Mouse (Mus musculus) kidney, embryonic 14.5 days (tissue): ENCODE results near the gene AU018091. TPM values are rescaled to one million over a fixed set of nuclear protein-coding genes. Genes with fewer than 3 reads are reported as not detected.

Experiments
- ATAC-seq: fragments of 200-750 bp; cut with Nextera tagmentation; 2 replicates; pipeline ENCODE4 v1.8.0; 2017; ENCODE audit warnings: moderate number of reproducible peaks, mild to moderate bottlenecking, moderate TSS enrichment, moderate library complexity; ENCODE audit not compliant: low FRiP score, low TSS enrichment
- H3K27ac ChIP-seq: fragments of 300-500 bp; sonication (generic); 2 replicates; pipeline ENCODE4 v1.5.1; 2014; ENCODE audit warnings: low read depth, mild to moderate bottlenecking, low read length, moderate library complexity, mixed read lengths
- H3K27me3 ChIP-seq: fragments of 300-500 bp; sonication (generic); 2 replicates; pipeline ENCODE4 v1.6.1; 2014; ENCODE audit warnings: mild to moderate bottlenecking, low read length; ENCODE audit not compliant: control insufficient read depth, insufficient read depth
- H3K36me3 ChIP-seq: fragments of 300-500 bp; sonication (generic); 2 replicates; pipeline ENCODE4 v1.6.1; 2014; ENCODE audit warnings: low read length, mixed read lengths; ENCODE audit not compliant: control insufficient read depth, insufficient read depth
- H3K4me1 ChIP-seq: fragments of 300-500 bp; sonication (generic); 2 replicates; pipeline ENCODE4 v1.6.1; 2014; ENCODE audit warnings: low read length, mixed read lengths; ENCODE audit not compliant: control insufficient read depth, insufficient read depth
- H3K4me2 ChIP-seq: fragments of 300-500 bp; sonication (generic); replicated peaks from 2 replicates; pipeline ENCODE4 v1.6.1; 2014; ENCODE audit warnings: low read depth, mild to moderate bottlenecking, low read length
- H3K4me3 ChIP-seq: fragments of 300-500 bp; sonication (generic); 2 replicates; pipeline ENCODE4 v1.5.1; 2014; ENCODE audit warnings: mild to moderate bottlenecking, low read length
- H3K9ac ChIP-seq: fragments of 300-500 bp; sonication (generic); 2 replicates; pipeline ENCODE4 v1.6.1; 2014; ENCODE audit warnings: low read depth, mild to moderate bottlenecking, low read length, moderate library complexity
- H3K9me3 ChIP-seq: fragments of 300-500 bp; sonication (generic); 2 replicates; pipeline ENCODE4 v1.6.1; 2016; ENCODE audit warnings: low read length; ENCODE audit not compliant: control insufficient read depth
- WGBS: fragments of 180-500 bp; shearing (Covaris S2); extraction: QIAGEN DNeasy Blood & Tissue Kit; methylation state at CpG from one replicate; pipeline ENCODE4 v1.1.7; 2014; 5-methylcytosine and 5-hydroxymethylcytosine counted together
- polyA plus RNA-seq: library from polyadenylated mRNA; unstranded; fragments of >200 nt; fragmentation: Nextera tagmentation; extraction: Ambion mirVana; gene quantifications from 2 replicates; pipeline ENCODE4 v1.2.1, GENCODE M21; 2014

Gene AU018091
- polyA plus RNA-seq, 1 experiment from 2014 or later = not detected

GRCm38 (mm10) chr7:3204628-3205027 lies 35.6 kb upstream of the AU018091 start:
- H3K36me3 ChIP-seq = no peaks in the 10 kb centered on the region
- H3K9ac ChIP-seq = no peak overlapping the region
- no peaks in the 10 kb centered on the region for H3K9me3 ChIP-seq
- WGBS = 88% methylated on average over 4 of the region's 4 CpGs
- H3K4me2 ChIP-seq = no peak overlapping the region
- ATAC-seq = no peak
- no peak overlapping the region for H3K4me3 ChIP-seq
- no peak overlapping the region for H3K27ac ChIP-seq
- H3K27me3 ChIP-seq = no peaks in the 10 kb centered on the region; the same call in 1 of the 2 replicates
- no peaks in the 10 kb centered on the region for H3K4me1 ChIP-seq

- Histone ChIP-seq H3K27ac (no peak overlapping the region), H3K4me2 (no peak overlapping the region), H3K27me3 (no peaks in the 10 kb centered on the region; the same call in 1 of the 2 replicates), H3K4me1 (no peaks in the 10 kb centered on the region), H3K9me3 (no peaks in the 10 kb centered on the region), H3K36me3 (no peaks in the 10 kb centered on the region), H3K4me3 (no peak overlapping the region), H3K9ac (no peak overlapping the region)
- no peak for ATAC-seq
- WGBS = 15% methylated on average over 3 of the region's 3 CpGs
Measured at GRCm38 (mm10) chr7:3203890-3204289, 34.9 kb upstream of the AU018091 start.

- ATAC-seq = no peak
- no peaks in the 10 kb centered on the region for H3K9me3 ChIP-seq
- WGBS = 20% methylated on average over 12 of the region's 12 CpGs
- no peak overlapping the region for H3K9ac ChIP-seq
- no peaks in the 10 kb centered on the region for H3K36me3 ChIP-seq
- no peaks in the 10 kb centered on the region for H3K27me3 ChIP-seq
- no peak overlapping the region for H3K27ac ChIP-seq
- no peak overlapping the region for H3K4me3 ChIP-seq
- no peak overlapping the region for H3K4me2 ChIP-seq
- H3K4me1 ChIP-seq = no peaks in the 10 kb centered on the region
Measured at GRCm38 (mm10) chr7:3201134-3201705, 32.2 kb upstream of the AU018091 start.

DNA sequence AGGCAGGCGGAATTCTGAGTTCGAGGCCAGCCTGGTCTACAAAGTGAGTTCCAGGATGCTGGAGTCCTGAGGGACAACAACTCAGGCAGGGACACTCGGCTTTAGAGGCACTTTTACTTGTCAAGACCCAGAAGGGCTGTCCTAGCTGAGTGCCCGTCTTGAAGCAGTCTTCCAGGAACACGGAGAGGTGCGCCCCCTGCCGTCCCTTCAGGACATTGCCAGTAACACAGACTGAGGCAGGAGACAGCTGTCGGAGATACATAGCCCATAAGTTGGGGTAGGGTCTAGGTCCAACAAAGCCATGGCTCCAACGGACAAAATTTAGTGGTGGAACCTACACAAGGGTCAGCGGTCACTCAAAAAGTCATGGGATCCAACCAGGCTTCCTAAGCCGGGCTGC lies 29.9 kb upstream of the AU018091 start:
- no peaks in the 10 kb centered on the region for H3K36me3 ChIP-seq

GRCm38 (mm10) chr7:3195850-3196249 lies 26.8 kb upstream of the AU018091 start:
- Histone ChIP-seq H3K27me3 (no peaks in the 10 kb centered on the region), H3K36me3 (no peaks in the 10 kb centered on the region), H3K4me1 (no peaks in the 10 kb centered on the region), H3K4me3 (no peak overlapping the region), H3K4me2 (no peak overlapping the region), H3K9ac (no peak overlapping the region), H3K27ac (no peak overlapping the region), H3K9me3 (no peaks in the 10 kb centered on the region)
- ATAC-seq = no peak
- 81% methylated on average over 5 of the region's 5 CpGs for WGBS

More for the DNA sequence above, 29.9 kb upstream of the AU018091 start:
- H3K27ac ChIP-seq = no peak overlapping the region
- H3K4me3 ChIP-seq = no peak overlapping the region
- no peak overlapping the region for H3K4me2 ChIP-seq
- H3K4me1 ChIP-seq = no peaks in the 10 kb centered on the region
- WGBS = 50% methylated on average over 11 of the region's 11 CpGs
- ATAC-seq = no peak
- no peaks in the 10 kb centered on the region for H3K27me3 ChIP-seq
- H3K9ac ChIP-seq = no peak overlapping the region
- no peaks in the 10 kb centered on the region for H3K9me3 ChIP-seq

DNA sequence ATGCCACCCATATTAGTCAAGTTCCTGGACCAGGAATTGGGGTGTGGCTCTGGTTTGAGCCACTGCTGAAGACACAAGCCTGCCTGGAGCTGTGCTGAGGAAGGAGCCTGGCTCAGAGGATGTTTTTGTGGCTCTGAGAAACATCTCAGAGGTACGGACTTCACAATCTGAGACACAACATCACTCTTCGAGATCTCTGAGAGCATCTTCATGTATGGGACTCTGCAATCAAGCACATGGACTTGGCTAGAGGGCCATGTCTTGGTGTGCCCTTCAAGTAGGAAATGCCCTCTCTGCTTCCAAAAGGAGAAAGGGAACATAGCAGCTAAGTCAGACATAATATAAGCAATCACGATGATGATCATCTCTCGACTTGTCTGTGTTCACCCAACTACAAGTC lies 25.5 kb upstream of the AU018091 start:
- no peak overlapping the region for H3K9ac ChIP-seq
- no peaks in the 10 kb centered on the region for H3K27me3 ChIP-seq
- H3K4me2 ChIP-seq = no peak overlapping the region
- H3K9me3 ChIP-seq = no peaks in the 10 kb centered on the region
- 89% methylated on average over 4 of the region's 4 CpGs for WGBS
- no peaks in the 10 kb centered on the region for H3K4me1 ChIP-seq
- H3K27ac ChIP-seq = no peak overlapping the region
- H3K36me3 ChIP-seq = no peaks in the 10 kb centered on the region
- ATAC-seq = no peak
- H3K4me3 ChIP-seq = no peak overlapping the region

DNA sequence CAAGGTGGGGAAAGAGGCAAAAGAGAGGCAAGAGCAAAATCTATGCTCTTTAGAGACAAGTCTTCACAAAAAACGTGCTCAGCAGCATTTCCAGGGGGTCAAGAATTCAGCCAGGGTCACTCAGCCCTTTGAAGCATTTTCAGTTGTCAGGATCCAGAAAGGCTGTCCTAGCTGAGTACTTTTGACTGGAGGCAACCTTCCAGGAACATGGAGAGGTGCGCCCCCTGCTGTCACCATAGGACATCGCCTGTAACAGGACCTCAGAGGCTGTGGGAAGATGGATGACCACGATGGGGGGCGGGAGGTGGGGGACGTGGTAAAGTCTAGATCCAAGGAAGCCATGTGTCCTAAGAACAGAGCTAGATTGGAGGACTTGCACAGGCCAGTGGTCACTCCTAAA lies 24.9 kb upstream of the AU018091 start:
- H3K27me3 ChIP-seq = no peaks in the 10 kb centered on the region
- no peaks in the 10 kb centered on the region for H3K9me3 ChIP-seq
- no peaks in the 10 kb centered on the region for H3K4me1 ChIP-seq
- no peak for ATAC-seq
- H3K36me3 ChIP-seq = no peaks in the 10 kb centered on the region
- no peak overlapping the region for H3K4me3 ChIP-seq
- no peak overlapping the region for H3K4me2 ChIP-seq
- 22% methylated on average over 5 of the region's 6 CpGs for WGBS
- H3K9ac ChIP-seq = no peak overlapping the region
- no peak overlapping the region for H3K27ac ChIP-seq

DNA sequence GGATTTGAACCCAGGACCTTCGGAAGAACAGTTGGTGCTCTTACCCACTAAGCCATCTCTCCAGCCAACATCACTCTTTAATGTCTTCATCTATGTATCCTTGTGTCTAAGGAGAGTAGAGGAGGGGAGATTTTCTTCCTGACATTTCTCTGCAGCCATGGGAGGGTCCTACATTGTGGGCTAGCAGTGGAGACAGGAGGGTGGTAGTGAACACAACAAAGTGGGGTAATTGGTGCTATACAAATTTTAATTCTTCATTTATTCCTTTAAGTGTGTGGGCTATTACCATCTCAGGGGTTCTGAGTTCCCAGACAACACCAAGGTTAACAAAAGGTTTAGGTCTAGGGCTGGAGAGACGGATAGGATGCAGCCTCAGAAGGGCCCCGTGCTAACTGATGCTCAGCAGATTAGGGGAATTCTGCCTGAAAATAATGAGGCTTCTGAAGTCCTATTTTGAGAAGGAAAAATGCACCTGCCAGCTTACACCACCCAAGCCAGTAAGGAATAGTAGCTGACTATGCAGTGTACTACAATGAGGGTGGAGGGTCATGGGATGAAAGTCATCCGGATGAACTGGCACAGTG lies 24.1 kb upstream of the AU018091 start:
- ATAC-seq = no peak
- Histone ChIP-seq H3K27ac (no peak overlapping the region), H3K36me3 (no peaks in the 10 kb centered on the region), H3K27me3 (no peaks in the 10 kb centered on the region), H3K9ac (no peak overlapping the region), H3K4me3 (no peak overlapping the region), H3K4me1 (no peaks in the 10 kb centered on the region), H3K4me2 (no peak overlapping the region), H3K9me3 (no peaks in the 10 kb centered on the region)
- WGBS = 88% methylated on average over 4 of the region's 4 CpGs

DNA sequence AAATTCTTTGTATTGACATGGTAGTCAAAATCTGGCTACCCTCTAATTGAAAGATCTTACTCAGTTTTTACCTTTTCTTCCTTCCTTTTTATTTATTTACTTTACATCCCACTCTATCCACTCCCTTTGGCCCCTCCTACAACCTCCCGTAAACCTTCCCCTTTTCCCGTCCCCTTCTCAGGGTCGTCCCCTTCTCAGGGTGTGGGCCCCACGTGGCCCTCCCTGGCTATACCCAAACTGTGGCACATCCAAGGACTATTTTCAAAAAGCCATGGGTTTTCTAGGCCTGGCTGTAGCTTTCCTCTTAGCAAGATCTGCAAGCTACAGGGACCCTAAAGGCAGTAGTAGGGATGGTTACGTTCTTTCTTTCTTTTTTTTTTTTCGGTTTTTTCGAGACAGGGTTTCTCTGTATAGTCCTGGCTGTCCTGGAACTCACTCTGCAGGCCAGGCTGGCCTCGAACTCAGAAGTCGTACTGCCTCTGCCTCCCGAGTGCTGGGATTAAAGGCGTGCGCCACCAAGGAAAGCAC lies 23.0 kb upstream of the AU018091 start:
- no peak overlapping the region for H3K9ac ChIP-seq
- 86% methylated on average over 12 of the region's 12 CpGs for WGBS
- H3K4me2 ChIP-seq = no peak overlapping the region
- no peaks in the 10 kb centered on the region for H3K4me1 ChIP-seq
- no peak overlapping the region for H3K4me3 ChIP-seq
- no peaks in the 10 kb centered on the region for H3K27me3 ChIP-seq
- H3K36me3 ChIP-seq = no peaks in the 10 kb centered on the region
- no peaks in the 10 kb centered on the region for H3K9me3 ChIP-seq
- ATAC-seq = no peak
- H3K27ac ChIP-seq = no peak overlapping the region
